Mouse (Mus musculus) ZHBTc4 (cell line): ENCODE measurements around the gene Ascc2.
A peak's percentile ranks its signal among the peaks of the same experiment; 100 is the strongest.
"Not testable (repeated sequence)": the region's sequence is repeated elsewhere in the genome, so short reads cannot be mapped to it uniquely, and the experiment has no call there.

Experiments used
- DNase-seq: peaks from one replicate; pipeline ENCODE4 v3.0.0-alpha.2; 2011; ENCODE audit warnings: low read depth, low spot score

The Ascc2 gene

GRCm38 (mm10) chr11:4629861-4630280 lies 7.7 kb upstream of the Ascc2 start:
- DNase-seq = peak; percentile 41

DNA sequence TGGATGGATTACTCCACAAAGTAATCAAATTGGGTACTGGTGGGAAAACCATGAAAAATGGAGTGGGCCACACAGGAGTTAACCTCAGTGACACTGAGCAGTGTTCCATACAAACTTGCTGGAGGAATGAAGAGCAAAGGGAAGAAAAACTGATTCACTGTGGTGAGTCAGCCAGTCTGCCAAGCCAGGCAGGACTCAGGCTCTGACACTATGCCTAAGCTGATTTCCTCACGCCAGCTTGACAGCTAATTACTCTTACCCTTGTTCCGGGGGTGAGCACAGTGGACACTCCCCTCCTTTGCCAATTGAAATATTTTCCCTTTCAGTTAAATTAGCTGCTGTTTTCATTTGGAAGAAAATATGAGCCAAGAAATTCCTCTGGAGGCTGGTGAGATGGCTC lies 4.1 kb upstream of the Ascc2 start:
- no peak for DNase-seq

DNA sequence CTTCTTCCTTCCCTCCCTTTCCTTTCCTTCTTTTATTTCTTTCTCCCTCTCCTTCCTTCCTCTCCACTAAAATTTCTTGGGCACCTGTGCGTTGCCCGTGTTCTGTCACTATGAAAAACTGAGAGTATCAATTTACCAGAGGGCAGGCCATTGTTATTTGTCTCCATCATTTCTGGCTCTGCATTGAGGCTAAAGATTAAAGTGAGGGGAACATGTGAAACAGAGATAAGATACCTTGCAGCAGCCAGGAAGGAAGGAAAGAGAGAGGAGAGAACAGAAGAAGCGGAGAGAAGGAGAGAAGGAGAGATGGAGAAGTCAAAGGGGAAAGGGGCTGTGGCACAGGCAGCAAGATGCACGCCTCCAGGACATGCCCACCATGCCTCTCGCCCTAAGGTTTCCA lies 3.2 kb upstream of the Ascc2 start:
- no peak for DNase-seq

- no peak for DNase-seq
Observed at GRCm38 (mm10) chr11:4636782-4637342, 685 bp upstream of the Ascc2 start.

GRCm38 (mm10) chr11:4638261-4638660 lies 714 bp downstream of the Ascc2 start:
- no peak for DNase-seq

DNA sequence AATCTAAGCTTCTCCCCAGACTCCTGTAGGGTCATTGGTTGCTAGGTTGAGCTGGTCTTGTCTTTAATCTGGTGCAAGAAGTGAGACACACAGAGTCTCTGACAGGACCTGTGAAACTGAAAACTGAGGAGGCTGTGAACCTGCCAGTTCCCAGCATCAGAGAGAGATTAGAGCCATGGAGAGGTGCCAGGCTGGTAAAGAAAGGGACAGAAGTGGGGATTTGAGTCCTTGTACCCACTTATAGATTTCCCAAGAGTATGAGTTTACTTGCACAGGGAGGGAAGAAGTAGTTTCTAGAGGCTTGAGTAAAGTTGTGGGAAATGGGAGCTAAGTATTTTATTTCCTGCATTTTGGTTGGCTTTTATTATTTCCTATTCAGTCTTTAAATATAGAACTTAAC lies 3.6 kb downstream of the Ascc2 start:
- DNase-seq = no peak

DNA sequence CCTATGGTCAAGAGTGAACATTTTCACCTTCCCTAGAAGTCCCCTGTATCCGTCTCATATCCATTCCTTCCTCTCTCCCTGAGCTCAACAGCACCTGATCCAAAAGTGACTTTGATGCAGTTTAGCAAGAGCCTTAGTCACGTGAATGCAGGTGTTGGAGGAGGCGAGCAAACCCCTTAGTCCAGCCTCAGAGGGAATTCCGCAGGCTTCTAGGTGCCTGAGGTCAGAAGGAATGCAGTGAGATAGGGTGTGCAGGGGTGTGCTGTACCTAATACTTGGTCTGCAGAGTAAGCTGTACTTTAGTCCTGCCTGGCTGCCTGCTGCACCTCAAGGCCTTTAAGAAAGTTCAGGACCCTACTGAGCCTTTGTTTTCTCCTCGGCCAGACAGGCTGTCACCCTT lies 6.2 kb downstream of the Ascc2 start:
- DNase-seq = peak; percentile 81

DNA sequence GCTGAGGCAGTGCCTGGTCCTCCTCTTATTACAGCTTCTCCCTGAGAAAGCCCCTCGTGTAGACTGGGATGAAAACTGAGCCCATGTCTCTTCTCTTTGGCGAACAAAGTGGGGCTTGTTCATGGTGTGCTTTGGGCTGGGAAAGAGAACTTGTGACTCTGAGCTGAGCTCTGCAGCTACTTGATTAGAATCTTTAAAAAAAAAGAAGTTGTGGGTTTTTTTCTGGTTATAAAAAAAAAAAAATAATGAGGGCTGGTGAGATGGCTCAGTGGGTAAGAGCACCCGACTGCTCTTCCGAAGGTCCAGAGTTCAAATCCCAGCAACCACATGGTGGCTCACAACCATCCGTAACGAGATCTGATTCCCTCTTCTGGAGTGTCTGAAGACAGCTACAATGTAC lies 7.6 kb downstream of the Ascc2 start:
- DNase-seq = not testable (repeated sequence)

- DNase-seq = no peak
Observed at GRCm38 (mm10) chr11:4646409-4646808, 8.9 kb downstream of the Ascc2 start.

DNA sequence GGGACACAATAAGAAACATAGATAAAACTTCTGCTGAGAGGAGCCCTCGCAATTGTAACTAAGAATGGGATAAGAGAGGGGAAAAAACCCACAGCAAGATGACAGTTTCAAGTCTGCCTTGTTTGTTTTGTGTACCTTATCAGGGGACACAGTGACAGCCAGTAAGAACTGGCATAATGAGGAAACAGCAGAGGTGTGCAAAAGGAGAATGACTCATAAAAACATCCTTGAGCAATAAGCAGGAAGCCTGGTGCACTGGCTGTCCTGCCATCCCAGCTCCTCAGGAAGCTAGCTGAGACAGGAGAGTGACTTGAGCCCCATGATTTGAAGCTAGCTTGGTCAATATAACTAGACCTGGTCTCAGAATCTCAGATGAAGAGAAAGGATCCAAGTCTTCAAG lies 22.3 kb downstream of the Ascc2 start:
- no peak for DNase-seq

DNA sequence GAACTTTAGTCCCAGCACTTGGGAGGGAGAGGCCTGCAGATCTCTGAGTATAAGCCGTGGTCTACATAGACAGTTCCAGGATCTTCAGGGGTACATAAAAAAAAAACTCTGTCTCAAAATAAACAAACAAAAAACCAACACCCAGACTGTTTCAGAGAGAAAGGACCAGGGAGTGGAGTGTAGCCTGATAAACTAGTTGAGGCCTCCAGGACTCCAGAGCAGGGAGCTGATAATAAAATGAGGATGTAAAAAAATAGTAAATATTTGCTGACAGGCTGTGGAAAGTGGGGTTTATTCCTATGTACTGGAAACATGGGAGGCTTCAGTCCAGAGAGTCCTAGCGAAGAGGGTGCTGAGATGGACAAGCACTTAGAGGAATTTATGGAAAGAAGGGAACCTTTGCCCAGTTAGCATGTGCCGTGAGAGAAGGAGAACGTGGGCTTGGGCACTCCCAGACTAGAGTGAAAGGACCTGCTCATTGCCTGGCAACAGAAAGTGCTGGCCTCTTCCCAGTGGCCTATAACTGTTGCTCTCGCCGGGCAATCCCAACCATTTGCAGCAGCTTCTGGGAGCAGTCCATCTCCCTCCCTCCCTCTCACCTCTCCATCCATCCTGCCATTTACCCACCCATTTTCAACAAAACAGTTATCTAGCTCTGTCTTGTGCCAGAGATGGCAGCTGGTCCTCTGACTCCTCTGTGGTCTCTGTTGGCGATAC lies 22.9 kb downstream of the Ascc2 start:
- no peak for DNase-seq

GRCm38 (mm10) chr11:4661324-4661723 lies 23.8 kb downstream of the Ascc2 start:
- DNase-seq = no peak

DNA sequence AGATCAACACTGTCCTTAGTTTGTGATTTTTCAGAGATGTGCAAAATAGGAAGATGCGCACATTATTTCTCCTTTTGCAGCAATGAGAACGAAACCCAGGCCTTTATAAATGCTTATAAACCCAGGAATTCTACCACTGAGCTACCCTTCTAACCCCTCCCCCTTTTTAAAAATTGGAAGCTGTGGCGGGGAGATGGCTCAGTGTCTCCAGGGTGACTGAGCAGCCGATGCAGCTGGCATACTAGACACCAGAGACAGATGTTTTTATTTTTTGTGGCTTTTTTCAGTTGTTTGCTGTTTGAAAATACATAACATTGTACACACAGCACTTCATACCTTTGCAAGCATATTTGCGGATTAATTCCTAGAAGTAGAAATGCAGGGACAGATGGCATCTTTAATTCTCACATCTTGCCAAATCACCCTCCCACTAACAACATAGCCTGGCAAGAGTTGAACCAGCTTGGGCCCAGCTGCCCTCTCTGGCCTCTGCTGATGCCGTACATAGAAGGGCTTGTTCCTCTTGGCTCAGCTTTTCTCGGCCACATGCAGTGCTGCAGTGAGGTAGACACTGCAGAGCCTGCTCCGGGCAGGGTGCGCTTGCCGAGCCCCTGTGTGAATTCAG lies 24.4 kb downstream of the Ascc2 start:
- DNase-seq = no peak

DNA sequence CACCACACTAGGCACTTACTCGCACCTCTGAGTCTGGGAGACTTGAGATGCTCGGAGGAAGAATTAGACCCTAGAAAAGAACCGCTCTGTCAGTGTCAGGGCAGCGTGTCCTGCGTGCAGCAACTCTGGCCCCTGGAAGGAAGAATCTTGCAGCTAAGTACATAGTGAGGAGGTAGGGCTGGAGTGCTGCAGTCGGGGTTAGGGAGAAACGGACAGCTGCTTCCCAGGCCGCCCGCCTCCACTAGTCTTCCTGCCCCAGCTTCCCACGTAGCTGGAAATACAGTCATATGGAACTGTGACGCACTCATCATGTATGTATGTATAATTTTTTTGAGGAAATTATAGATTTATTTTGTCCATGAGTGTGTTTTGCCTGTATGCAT lies 24.9 kb downstream of the Ascc2 start:
- no peak for DNase-seq

GRCm38 (mm10) chr11:4671736-4672135 lies 34.2 kb downstream of the Ascc2 start:
- DNase-seq = no peak

DNA sequence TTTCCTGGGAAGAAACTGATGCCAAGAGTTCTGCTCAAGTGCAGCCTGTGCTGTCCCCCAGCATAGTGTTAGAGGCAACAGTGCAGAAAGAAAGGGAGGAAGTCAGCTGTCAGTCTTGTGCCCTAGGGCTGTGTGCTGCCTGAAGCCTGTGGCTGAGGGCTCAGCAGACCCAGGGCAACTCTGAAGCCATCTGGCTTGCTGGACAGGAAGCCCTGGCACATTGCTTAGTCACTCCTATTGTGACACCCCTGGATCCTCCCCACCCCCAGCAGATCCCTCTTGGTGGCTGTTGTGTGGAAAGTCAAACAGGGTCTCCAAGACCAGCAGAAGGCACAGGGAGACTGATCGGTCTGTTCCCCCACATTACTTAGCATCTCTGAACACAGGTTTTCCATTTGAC lies 37.0 kb downstream of the Ascc2 start:
- DNase-seq = no peak

GRCm38 (mm10) chr11:4675126-4675562 lies 37.6 kb downstream of the Ascc2 start:
- no peak for DNase-seq

GRCm38 (mm10) chr11:4675693-4676092 lies 38.1 kb downstream of the Ascc2 start:
- no peak for DNase-seq

DNA sequence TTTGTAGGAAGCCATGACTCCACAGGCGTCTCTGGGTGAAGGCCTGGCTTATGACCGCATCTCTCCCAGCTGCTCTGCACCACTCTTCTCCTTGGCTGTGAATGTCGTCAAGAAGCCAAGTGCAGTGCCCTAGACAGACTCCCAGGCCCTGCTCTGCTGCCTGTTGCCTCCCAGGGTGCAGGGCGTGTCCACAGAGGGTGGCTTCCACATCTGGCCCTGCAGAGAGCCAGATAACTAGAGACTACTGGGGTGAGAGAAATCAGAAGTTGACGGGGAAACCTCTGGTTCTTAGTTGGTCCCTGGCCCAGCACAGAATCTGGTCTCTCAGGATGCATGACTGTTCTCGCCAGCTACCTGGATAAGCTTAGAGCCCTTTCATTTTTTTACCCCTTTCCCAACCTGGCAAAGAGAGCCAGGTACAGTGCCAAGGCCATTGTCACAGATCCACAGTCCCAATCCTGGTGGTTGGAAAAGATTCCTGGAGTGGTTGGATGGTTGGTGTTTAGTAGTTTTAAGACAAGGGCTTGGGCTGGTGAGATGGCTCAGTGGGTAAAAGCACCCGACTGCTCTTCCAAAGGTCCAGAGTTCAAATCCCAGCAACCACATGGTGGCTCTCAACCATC lies 39.8 kb downstream of the Ascc2 start:
- DNase-seq = peak; percentile 48

- no peak for DNase-seq
Observed at GRCm38 (mm10) chr11:4678700-4679440, 41.3 kb downstream of the Ascc2 start.

DNA sequence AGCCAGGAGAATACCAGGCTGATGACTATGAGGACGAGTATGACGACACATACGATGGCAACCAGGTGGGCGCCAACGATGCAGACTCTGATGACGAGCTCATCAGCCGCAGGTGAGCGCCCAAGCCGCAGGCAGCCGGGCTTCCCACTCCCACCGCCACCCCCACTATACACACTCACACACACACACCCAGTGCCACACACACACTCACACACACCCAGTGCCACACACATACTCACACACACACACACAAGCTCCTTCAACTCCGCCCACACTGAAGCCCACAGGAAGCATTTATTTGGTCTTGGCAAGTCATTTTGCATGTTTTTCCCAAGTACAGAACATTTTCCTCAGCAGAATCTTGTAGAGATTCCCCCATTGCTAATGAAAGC lies 41.9 kb downstream of the Ascc2 start:
- DNase-seq = no peak

DNA sequence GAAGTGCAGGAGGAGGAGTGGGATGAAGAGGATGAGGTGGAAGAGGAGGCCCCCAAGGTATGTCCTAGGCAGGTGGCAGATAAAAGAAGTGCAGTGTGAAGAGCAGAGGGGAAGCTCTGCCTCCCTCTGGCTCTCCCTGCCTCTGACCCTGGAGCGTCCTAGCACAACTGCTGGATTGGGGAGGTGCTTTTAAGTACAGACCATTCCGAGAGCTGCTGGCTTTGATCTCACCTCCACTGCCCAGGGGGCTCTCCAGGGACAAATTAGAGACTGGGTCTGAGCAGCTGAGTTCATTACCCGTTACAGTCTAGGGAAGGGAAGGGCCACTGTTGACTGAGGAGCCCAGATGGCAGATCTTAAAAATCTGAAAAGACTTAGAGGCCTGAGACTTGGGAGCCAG lies 42.6 kb downstream of the Ascc2 start:
- DNase-seq = peak; percentile 79
